Mouse (Mus musculus) lung, postnatal 0 days (tissue): Measurements from ENCODE around the gene Susd3.

ENCODE experiments used
- CTCF ChIP-seq: IDR thresholded peaks from 2 replicates; pipeline ENCODE4 v1.5.1; 2016; ENCODE audit warnings: antibody characterized with exemption, mild to moderate bottlenecking
- EP300 ChIP-seq: IDR thresholded peaks from 2 replicates; pipeline ENCODE4 v1.6.1; 2016; ENCODE audit warnings: antibody characterized with exemption, mild to moderate bottlenecking, control low read depth

GRCm38 (mm10) chr13:49202556-49202955, 46.0 kb downstream of the Susd3 start:
- TF ChIP-seq CTCF (no peak), EP300 (no peak)
